Mouse (Mus musculus) gastrocnemius, postnatal 4 days (tissue): ENCODE results near the gene 6330409D20Rik. TPM values are rescaled to one million over a fixed set of nuclear protein-coding genes. Genes with fewer than 3 reads are reported as not detected.

Experiments used
- DNase-seq, 2 experiments: peaks; one replicate each; pipeline ENCODE4 v3.0.0; 2021 to 2022; ENCODE audit warnings: low spot score in 2 of 2, mixed read lengths in 2 of 2
- total RNA-seq, 2 experiments: library from RNA; stranded (reverse); gene quantifications; 2 replicates each; pipeline ENCODE4 v1.2.3; 2021

Gene 6330409D20Rik
- total RNA-seq, 2 experiments from 2014 or later: not detected

GRCm38 (mm10) chr2:32757056-32757845 lies 16.4 kb upstream of the 6330409D20Rik start, which contains the start of gene Tor2a:
Gene Tor2a (plus strand): TSS chr2:32757234.
- peak; percentile 93 to 97 for DNase-seq

- no peak for DNase-seq
These were observed 15.8 kb upstream of the 6330409D20Rik start for GRCm38 (mm10) chr2:32756674-32757055.

- DNase-seq: no peak
These were observed 11.4 kb upstream of the 6330409D20Rik start for GRCm38 (mm10) chr2:32752181-32752580.

- DNase-seq: no peak
These were observed 10.8 kb upstream of the 6330409D20Rik start for GRCm38 (mm10) chr2:32751665-32752033.

GRCm38 (mm10) chr2:32750887-32751664 lies 10.3 kb upstream of the 6330409D20Rik start:
- DNase-seq: no peak

- DNase-seq: no peak
These were observed 9.4 kb upstream of the 6330409D20Rik start for GRCm38 (mm10) chr2:32750199-32750598.

- no peak for DNase-seq
These were observed 8.3 kb upstream of the 6330409D20Rik start for GRCm38 (mm10) chr2:32749082-32749481.

- DNase-seq: no peak
These were observed 3.6 kb upstream of the 6330409D20Rik start for GRCm38 (mm10) chr2:32744272-32744982.

GRCm38 (mm10) chr2:32742173-32742531 lies 1.3 kb upstream of the 6330409D20Rik start:
- DNase-seq: no peak

- peak in 1 of 2 experiments; percentile 42 for DNase-seq
These were observed 707 bp upstream of the 6330409D20Rik start for GRCm38 (mm10) chr2:32741273-32742172.

DNA sequence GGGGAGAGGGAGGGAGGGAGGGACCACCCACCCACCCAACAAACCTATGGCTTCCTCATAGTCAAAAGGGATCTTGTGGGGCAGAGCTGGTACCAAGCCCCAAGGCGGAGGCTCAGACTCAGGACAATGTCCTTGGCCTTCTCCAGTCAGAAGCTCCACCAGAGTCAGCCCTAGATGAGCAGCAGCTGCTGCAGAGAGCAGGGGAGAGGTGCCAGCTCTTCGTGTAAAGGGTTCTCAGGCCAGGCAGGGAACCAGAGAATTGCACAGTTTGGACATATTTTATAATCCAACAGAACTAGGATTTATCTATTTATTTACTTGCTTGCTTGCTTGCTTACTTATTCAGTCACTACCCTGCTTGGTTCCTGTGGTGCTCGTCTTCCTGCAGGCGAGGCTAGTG lies 1.5 kb downstream of the 6330409D20Rik start:
- DNase-seq: no peak

DNA sequence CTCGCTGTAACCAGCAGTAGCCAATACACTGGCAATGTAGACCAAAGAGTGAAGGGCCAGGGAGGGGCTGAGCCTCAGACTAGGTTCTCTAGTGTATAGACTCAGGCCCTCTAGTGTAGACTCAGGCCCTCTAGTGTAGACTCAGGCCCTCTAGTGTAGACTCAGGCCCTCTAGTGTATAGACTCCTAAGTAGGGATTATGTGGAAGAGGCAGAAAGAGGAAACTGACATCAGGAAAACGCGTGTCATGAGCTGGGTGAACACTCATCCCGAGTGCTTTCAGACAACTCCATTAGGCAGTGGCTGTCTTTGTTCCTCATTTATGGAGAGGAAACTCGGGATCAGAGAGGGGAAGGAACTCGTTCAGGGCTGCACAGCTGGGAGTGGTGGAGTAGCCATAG lies 3.8 kb downstream of the 6330409D20Rik start:
- DNase-seq: no peak

DNA sequence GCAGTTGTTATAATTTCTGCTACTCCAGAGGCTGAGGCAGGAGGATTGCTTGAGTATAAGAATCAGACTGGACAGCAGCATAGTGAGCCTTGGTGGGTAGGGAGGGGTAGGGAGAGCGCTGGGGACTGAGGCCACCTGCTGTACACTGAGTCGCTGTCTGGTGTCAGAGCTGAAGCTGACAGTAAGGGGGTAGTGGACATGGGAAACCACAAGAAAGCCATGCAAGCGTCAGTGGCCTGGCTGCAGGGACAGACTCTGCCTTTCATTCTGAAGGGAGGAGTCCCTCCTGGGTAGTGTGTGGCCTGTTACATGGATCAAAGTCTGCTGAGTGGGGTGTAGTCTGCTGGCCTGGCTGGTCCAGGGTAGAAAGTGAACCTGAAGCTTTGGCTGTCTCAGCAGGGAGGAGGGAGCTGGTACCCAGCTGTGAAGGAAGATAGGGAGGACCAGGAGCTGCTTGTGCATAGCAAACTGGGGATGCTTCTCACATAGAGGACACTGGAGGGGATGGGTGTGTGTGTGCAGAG lies 4.4 kb downstream of the 6330409D20Rik start:
- DNase-seq: no peak

DNA sequence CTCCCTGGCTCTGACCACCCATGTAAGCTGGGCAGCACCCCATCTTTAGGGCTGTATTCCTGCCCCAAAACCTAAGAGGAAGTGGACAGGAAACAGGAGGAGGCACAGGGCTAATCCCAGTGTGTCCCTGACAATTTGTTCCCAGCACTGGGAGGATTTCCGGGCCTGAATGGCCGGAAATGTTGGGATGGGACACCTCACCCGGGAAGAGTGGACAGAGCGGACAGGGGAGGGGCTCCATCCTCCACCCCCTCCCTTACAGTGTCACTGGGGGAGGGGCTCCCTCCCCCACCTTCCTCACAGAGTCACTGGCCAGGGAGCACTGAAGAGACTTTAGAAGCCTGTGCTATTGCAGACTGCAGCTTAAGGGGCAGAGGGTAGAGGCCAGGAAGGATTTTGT lies 5.9 kb downstream of the 6330409D20Rik start:
- no peak for DNase-seq

DNA sequence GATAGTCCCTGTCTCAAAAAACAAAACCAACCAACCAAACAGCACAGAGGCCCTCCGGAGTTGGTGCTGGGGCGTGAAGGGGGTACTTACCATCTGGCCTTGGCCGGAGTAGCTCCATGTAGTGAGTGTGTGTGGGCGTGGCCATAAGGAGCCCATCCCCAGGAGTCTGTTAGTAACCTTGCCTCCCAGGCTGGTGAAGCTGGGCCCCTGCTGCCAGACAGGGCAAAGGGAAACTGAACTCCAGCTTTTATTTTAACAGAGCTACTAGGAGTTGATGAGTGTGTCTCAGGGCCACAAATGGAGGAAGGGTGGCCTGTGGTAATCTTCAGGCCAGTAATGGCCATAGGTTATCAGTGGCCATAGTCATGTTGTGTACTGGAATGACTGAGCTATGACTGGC lies 6.3 kb downstream of the 6330409D20Rik start:
- DNase-seq: no peak

- DNase-seq: no peak
These were observed 8.1 kb downstream of the 6330409D20Rik start for GRCm38 (mm10) chr2:32732695-32733094.

- DNase-seq: no peak
These were observed 8.9 kb downstream of the 6330409D20Rik start for GRCm38 (mm10) chr2:32731911-32732310.

GRCm38 (mm10) chr2:32730854-32731253 lies 10.0 kb downstream of the 6330409D20Rik start:
- no peak for DNase-seq

- DNase-seq: no peak
These were observed 11.3 kb downstream of the 6330409D20Rik start for GRCm38 (mm10) chr2:32729547-32729946.

DNA sequence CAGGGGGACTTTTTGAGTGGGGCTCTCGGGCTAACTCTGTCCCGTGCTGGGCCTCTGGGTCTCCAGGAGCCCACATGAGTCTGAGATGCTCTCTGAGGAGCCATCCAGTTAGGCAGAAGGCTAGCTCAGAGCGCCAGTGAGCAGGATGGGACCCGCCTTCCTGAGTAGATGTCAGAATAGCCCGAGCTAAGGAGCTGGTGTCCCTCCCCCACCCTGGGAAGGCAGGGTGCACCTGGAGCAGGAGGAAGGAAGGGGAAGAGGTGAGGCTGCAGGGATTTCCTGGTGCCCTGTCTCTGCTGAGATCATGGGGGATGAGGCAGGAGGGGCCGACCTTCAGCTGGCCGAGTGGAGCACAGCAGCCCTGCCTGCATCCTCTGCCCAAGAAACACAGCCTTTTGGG lies 12.4 kb downstream of the 6330409D20Rik start:
- no peak for DNase-seq
